In genomic region chr10:96499274-96499673, GRCm38 (mm10) we compare ENCODE assay signal across 16 mouse cellular contexts.
"Had no signal": no experiment of that assay in that cellular context is flagged by ENCODE, and none has a peak within 500 bp of the region (broad histone marks: within the 10 kb centered on the region; RNA-seq: fewer than 3 reads in every experiment).

No protein-coding gene starts in this region.

- ATAC-seq: intestine, embryonic 15.5 days; liver, postnatal 0 days had no signal

- H3K27me3 ChIP-seq: intestine, embryonic 15.5 days; kidney, embryonic 15.5 days; limb, embryonic 12.5 days; limb, embryonic 15.5 days; megakaryocyte, embryonic 14.5 days had no signal

- H3K4me2 ChIP-seq: intestine, embryonic 15.5 days; kidney, embryonic 15.5 days; limb, embryonic 12.5 days; limb, embryonic 15.5 days; liver, embryonic 11.5 days had no signal

- H3K4me1 ChIP-seq: intestine, embryonic 15.5 days; kidney, embryonic 15.5 days; limb, embryonic 12.5 days; limb, embryonic 15.5 days; megakaryocyte, embryonic 14.5 days had no signal

- H3K4me3 ChIP-seq: intestine, embryonic 15.5 days; kidney, embryonic 15.5 days; limb, embryonic 12.5 days; limb, embryonic 15.5 days; megakaryocyte, embryonic 14.5 days; midbrain, embryonic 10.5 days had no signal

- H3K9me3 ChIP-seq: intestine, embryonic 15.5 days; kidney, embryonic 15.5 days; limb, embryonic 12.5 days; limb, embryonic 15.5 days; midbrain, embryonic 10.5 days had no signal

- H3K36me3 ChIP-seq: intestine, embryonic 15.5 days; kidney, embryonic 15.5 days; limb, embryonic 12.5 days; limb, embryonic 15.5 days; midbrain, embryonic 10.5 days had no signal

- H3K9ac ChIP-seq: intestine, embryonic 15.5 days; kidney, embryonic 15.5 days; limb, embryonic 12.5 days; limb, embryonic 15.5 days; liver, embryonic 14.5 days; liver, postnatal 0 days had no signal

- H3K27ac ChIP-seq: intestine, embryonic 15.5 days; kidney, embryonic 15.5 days; limb, embryonic 12.5 days; limb, embryonic 15.5 days; liver, embryonic 14.5 days; midbrain, embryonic 10.5 days had no signal

- DNase-seq: kidney, adult 11 months; kidney, adult 8-10 months; kidney, postnatal 10 days; kidney, postnatal 36 days; left cerebral cortex, postnatal 4 days; liver, postnatal 0 days; midbrain, embryonic 14.5 days; thymus, postnatal 25 days had no signal
